Mouse (Mus musculus): ENCODE measurements around the gene Clasp1. TPM values are rescaled to one million over a fixed set of nuclear protein-coding genes. Genes with fewer than 3 reads are reported as not detected.
A peak's percentile ranks its signal among the peaks of the same experiment; 100 is the strongest.

Gene Clasp1
- polyA plus RNA-seq, 1 experiment from 2014 or later: 135 TPM

DNA sequence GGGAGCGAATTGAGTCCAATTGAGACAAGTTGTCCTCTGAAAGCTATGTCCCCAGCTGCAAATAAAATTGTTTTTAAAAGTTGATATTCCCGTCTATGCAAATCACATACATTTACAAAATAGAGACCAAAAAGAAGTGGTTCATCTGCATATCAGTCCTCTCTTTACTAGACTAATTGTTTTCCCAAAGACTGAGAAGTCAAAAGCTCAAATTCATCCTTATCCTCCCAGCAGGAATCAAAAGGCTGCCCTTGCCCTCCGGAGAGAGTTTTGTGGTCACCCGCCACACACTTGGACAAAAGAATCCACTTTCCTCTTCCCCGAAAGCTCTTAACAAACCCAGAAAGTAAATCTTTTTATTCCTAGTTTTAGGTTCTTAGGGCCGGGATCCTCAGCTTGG lies 236.6 kb downstream of the Clasp1 start:
- Histone ChIP-seq H3K9me3 (no peaks in the 10 kb centered on the region), H3K9ac (no peak overlapping the region), H3K36me3 (replicated peaks) (no peaks in the 10 kb centered on the region), H3K4me3 (no peak overlapping the region), H3K4me2 (no peak overlapping the region), H3K27me3 (replicated peaks) (peaks cover 13% of the 10 kb centered on the region), H3K27ac (no peak overlapping the region), H3K4me1 (peaks cover 12% of the 10 kb centered on the region)
- WGBS: 18% methylated on average over 6 of the region's 6 CpGs
- no peak for ATAC-seq (replicated peaks)

DNA sequence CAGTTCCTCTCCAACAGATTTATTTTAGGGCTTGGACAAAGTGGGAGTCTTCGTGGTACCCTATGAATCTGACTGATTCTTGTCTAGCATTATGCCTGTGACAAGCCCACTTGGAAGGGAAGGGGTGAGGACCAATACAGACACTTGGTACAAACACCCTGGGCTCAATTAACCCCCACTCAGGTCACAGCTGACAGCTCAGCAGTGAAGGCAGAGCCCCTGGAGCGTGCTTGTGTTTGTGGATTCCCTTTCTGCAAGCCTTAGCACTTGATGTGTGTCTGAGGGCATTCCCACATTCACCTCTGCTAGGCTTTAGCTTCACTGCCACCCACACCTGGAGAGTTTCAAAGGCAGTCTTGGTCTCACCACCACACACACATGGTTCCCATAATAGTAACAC lies 237.1 kb downstream of the Clasp1 start:
- ATAC-seq (replicated peaks): no peak
- Histone ChIP-seq H3K27me3 (replicated peaks) (peaks cover 13% of the 10 kb centered on the region), H3K36me3 (replicated peaks) (no peaks in the 10 kb centered on the region), H3K9me3 (no peaks in the 10 kb centered on the region), H3K4me1 (peaks cover 12% of the 10 kb centered on the region), H3K4me2 (no peak overlapping the region), H3K27ac (no peak overlapping the region), H3K9ac (no peak overlapping the region), H3K4me3 (no peak overlapping the region)
- WGBS: 50% methylated on average over 2 of the region's 2 CpGs

DNA sequence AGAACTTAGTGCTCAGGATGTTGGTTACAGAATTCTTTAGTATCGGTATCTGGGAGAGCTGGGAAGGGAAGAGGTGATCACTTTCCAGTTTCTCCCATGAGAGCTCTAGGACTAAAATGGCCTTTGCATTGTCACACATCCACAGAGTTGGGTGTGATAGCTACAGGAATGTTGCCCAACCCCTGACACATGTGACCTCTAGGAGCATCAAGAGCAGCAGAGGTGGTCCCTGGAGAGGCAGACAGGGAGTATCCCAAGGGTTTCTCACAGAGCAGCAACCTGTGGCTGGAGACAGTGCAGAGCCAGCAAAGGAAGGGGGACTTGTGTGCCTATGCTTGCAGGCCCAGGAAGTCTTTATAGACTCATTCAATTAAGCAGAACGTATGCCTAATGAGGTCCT lies 237.6 kb downstream of the Clasp1 start:
- no peak for ATAC-seq (replicated peaks)
- no peaks in the 10 kb centered on the region for H3K9me3 ChIP-seq
- H3K27me3 ChIP-seq (replicated peaks): peaks cover 13% of the 10 kb centered on the region

DNA sequence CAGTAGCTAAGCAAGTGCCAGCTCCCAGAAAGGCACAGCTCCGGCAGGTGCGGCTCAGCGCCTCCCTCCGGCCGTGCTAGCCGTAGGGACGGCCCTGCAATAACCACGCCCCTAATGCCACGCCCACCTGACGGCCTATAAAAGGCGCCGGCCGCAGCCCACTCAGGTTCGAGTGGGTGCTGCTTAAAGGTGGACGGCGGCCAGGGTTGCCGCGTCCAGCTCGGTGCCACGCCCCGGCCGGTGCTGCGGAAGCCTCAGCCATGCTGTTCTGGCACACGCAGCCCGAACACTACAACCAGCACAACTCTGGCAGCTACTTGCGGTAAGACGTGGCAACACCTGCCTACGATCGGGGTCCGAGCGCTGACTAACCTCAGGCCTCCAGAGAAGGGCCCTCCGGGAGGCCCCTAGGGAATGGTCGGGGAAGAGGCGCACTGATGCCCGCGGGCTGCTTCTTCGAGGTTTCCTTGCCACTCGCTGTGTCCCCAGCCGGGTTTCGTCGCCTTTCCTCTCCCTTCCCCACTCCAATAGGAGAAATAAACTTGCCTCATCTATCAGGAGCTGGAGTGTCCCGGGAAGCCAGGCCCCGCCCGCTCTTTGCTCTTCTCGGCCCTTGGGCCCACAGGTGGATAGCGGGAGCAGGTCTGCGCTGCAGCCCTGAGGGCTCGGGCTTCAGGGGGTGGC lies 239.1 kb downstream of the Clasp1 start, which contains the start of gene Tfcp2l1:
TSS of gene Tfcp2l1 (plus strand) at position 165 of the 684 bp plus-strand sequence.
- Histone ChIP-seq H3K4me1 (peaks cover 12% of the 10 kb centered on the region), H3K27me3 (replicated peaks) (peaks cover 13% of the 10 kb centered on the region), H3K9me3 (no peaks in the 10 kb centered on the region), H3K4me2 (peak within 1 kb of the TSS; percentile 99), H3K36me3 (replicated peaks) (no peaks in the 10 kb centered on the region), H3K9ac (peak within 1 kb of the TSS; percentile 58), H3K27ac (no peak within 1 kb of the TSS), H3K4me3 (peak within 1 kb of the TSS; percentile 52)
- WGBS: under 1% methylated on average over 48 of the region's 48 CpGs
- ATAC-seq (replicated peaks): peak; percentile 91

More for the DNA sequence above, 237.6 kb downstream of the Clasp1 start:
- H3K9ac ChIP-seq: no peak overlapping the region
- H3K4me2 ChIP-seq: no peak overlapping the region
- H3K4me1 ChIP-seq: peaks cover 12% of the 10 kb centered on the region
- H3K27ac ChIP-seq: no peak overlapping the region
- no peaks in the 10 kb centered on the region for H3K36me3 ChIP-seq (replicated peaks)
- WGBS: 79% methylated on average over 2 of the region's 2 CpGs
- H3K4me3 ChIP-seq: no peak overlapping the region

DNA sequence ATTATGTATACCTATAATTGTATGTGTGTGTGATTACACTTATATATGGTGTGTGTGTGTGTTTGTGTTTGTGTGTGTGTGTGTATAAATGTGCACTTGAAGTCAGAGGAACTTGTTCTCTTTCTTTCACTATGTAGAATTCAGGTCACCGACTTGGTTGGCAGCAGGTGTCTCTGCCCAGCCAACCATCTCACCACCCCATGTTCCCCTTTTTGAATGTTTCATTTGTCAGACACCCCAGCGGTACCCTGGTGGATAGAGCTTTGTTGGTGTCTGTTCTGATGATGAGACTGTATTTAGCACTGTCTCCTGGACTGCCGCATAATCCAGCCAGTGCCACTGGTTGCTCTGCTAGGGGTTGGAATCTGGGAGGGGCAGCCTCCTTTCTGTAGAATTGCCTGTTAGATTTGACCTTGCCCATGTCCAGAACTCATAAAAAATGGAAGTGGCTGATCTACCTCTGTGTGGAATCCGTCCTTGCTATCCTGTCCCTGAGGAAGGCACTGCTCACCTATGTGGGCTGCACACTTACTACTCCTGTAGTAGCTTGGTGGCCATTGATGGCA lies 244.6 kb downstream of the Clasp1 start:
- Histone ChIP-seq H3K27ac (no peak overlapping the region), H3K9me3 (no peaks in the 10 kb centered on the region), H3K36me3 (replicated peaks) (no peaks in the 10 kb centered on the region), H3K27me3 (replicated peaks) (peaks cover 3% of the 10 kb centered on the region), H3K4me3 (no peak overlapping the region), H3K4me2 (no peak overlapping the region), H3K4me1 (peaks cover under 1% of the 10 kb centered on the region), H3K9ac (no peak overlapping the region)
- whole genome bisulfite sequencing: 82% methylated on average over 4 of the region's 4 CpGs
- ATAC-seq (replicated peaks): no peak

DNA sequence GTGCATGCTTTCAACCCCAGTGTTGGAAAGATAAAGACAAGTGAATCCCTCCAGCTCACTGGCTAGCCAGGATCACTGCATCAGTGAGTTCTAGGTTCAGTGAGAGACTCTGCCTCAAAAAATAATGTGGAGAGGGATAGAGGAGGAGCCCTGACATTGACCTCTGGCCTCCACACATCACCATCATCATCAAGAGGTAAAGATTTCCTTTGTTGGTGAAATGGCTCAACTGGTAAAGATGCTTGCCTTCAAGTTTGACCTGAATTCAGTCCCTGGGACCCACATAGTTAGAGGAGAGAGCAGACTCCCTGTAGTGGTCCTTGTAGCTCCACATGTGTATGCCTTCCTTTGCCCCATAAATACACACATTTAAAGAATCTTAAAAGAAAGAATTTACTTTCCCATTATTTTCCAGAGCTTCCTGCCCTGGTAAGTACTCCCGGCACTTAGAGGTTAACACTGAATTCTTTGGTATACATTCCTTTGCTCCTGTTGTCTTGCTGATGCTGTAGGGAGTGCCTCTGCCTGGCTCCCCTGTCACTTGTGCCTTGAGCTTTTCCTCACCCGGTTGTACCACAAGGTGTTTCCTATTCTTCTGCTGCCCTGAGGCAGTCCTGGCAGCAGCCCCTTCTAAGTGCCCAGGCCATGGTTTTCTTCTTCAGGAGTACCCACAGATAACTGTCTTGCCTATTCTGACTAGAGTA lies 253.6 kb downstream of the Clasp1 start:
- H3K4me3 ChIP-seq: no peak overlapping the region
- H3K27me3 ChIP-seq (replicated peaks): no peaks in the 10 kb centered on the region
- no peak for ATAC-seq (replicated peaks)
- no peak overlapping the region for H3K27ac ChIP-seq
- WGBS: 71% methylated on average over 2 of the region's 2 CpGs
- no peaks in the 10 kb centered on the region for H3K36me3 ChIP-seq (replicated peaks)
- no peak overlapping the region for H3K4me2 ChIP-seq
- H3K9ac ChIP-seq: no peak overlapping the region
- no peaks in the 10 kb centered on the region for H3K4me1 ChIP-seq
- H3K9me3 ChIP-seq: no peaks in the 10 kb centered on the region

DNA sequence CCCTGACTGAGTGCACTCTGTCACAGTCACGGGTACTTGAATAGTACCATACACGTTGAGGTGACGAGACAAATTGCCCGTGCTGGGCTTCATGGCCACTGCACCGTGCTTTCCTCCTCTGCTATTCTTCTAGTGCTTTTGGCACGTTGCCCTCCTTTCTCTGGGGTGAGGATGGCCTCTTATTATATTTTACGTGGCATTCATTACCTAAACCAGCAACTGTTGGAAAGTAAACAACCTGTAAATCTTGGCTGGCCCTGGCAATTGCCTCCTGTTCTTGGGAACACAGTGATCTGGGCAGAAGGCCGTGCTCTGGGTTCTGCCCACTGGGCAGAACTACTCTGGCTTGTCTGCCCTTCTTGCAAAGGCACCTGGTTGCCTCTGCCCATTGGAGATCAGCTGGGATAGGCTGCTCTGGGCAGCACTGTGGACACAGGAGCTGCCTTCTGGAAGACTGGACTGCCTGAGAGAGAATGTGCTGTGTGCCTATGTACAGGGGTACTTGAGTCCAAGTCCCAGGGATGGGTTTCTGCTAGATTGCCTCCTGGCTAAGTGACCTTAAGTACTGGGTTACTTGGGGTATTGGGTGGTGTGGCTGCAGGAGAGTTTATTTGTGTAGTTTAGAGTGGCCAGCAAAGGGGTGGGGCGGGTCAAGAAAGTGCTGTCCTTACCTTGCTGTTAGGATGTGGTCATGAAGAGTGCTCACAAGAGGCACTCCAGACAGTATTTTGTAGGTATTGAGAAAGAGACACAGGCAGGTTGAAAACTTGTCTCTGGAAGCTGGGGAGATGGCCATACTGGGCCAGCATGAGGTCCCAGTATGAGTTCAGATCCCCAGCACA lies 254.5 kb downstream of the Clasp1 start:
- H3K4me2 ChIP-seq: no peak overlapping the region
- no peak overlapping the region for H3K4me3 ChIP-seq
- H3K4me1 ChIP-seq: no peaks in the 10 kb centered on the region
- H3K36me3 ChIP-seq (replicated peaks): no peaks in the 10 kb centered on the region
- no peaks in the 10 kb centered on the region for H3K27me3 ChIP-seq (replicated peaks)
- WGBS: 57% methylated on average over 9 of the region's 9 CpGs
- no peaks in the 10 kb centered on the region for H3K9me3 ChIP-seq
- no peak for ATAC-seq (replicated peaks)
- H3K9ac ChIP-seq: no peak overlapping the region
- H3K27ac ChIP-seq: no peak overlapping the region

DNA sequence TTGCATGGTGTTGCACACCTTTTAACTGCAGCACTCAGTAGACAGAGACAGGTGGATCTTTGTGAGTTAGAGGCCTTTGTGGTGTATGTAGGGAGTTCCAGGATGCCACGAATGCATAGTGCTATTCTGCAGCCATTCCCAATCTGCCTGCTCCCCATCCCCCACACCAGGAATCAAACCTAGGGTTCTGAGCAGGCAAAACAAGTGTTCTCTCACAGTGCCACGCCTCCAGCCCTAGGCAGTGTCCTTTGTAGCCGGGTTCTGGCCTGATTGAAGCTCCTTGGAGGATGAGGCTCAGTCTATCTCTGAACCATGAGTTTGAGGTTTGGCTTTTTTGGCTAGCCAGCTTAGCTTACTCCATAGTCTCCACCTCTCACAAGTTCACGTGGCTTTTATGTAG lies 256.8 kb downstream of the Clasp1 start:
- Histone ChIP-seq H3K36me3 (replicated peaks) (no peaks in the 10 kb centered on the region), H3K27me3 (replicated peaks) (no peaks in the 10 kb centered on the region), H3K9ac (no peak overlapping the region), H3K27ac (no peak overlapping the region), H3K4me3 (no peak overlapping the region), H3K4me1 (no peaks in the 10 kb centered on the region), H3K9me3 (no peaks in the 10 kb centered on the region), H3K4me2 (no peak overlapping the region)
- no peak for ATAC-seq (replicated peaks)
- 63% methylated on average over 4 of the region's 4 CpGs for WGBS

DNA sequence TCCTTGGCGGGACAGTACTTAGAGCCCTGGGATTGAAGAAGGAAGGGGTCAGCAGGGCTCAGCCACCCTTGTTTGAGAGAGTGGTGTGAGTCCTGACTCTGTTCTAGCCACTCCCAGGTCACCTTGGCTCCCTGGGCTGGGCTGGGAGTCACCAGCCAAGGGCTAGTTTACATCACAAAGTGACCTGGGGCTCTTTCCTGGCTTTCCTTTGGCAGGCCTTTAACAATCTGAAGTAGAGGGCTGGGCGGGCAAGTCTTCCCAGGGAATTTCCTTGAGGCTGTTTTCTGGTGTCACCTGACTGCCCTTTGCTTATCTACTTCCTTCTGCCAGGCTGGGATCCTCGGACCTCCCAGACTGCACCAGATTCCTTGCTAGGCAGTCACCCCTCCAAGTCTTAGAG lies 259.2 kb downstream of the Clasp1 start:
- Histone ChIP-seq H3K36me3 (replicated peaks) (no peaks in the 10 kb centered on the region), H3K4me2 (no peak overlapping the region), H3K4me3 (no peak overlapping the region), H3K4me1 (no peaks in the 10 kb centered on the region), H3K27ac (no peak overlapping the region), H3K9ac (no peak overlapping the region), H3K9me3 (no peaks in the 10 kb centered on the region), H3K27me3 (replicated peaks) (no peaks in the 10 kb centered on the region)
- WGBS: 41% methylated on average over 3 of the region's 3 CpGs
- no peak for ATAC-seq (replicated peaks)

DNA sequence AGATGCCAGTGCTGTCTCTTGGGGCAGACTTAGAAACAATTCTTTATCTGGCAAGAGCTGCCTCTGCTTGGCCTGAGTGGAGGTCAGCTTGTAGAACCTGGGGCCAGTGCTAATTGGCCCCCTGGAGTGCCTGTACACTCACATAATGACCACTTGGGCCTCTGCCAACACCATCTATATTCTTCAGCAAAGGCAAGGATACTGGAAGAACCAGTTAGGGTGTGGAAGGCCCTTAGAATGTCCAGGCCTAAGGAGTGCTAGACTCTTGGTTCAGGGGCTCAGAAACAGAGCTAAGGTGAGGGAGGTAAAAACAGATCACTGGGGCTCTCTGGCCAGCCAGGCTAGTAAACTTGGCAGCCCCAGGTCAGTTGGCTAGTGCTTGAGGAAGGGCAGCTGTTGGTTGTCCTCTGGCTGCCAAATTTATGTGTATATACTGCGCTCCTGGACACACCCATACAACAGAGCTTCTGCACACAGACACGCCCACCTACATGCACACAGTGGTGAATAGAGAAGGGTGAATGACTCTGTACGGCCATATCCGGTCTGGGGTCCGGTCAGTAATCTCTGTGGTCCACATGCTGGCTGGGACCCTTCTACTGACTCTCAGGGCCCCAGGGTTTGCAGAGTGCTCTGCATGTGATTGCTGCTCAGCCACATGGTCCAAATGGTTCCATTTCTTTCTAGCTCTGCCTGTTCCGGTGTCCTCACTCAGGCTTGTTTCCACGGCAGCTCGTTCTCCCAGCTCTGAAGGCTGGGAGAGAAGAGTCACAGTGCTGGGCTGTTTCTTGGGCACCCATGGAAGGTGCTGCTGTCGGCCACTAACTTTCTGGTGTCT lies 261.3 kb downstream of the Clasp1 start:
- Histone ChIP-seq H3K36me3 (replicated peaks) (no peaks in the 10 kb centered on the region), H3K27me3 (replicated peaks) (no peaks in the 10 kb centered on the region), H3K27ac (no peak overlapping the region), H3K4me2 (no peak overlapping the region), H3K4me1 (no peaks in the 10 kb centered on the region), H3K9me3 (no peaks in the 10 kb centered on the region), H3K9ac (no peak overlapping the region), H3K4me3 (no peak overlapping the region)
- 68% methylated on average over 9 of the region's 9 CpGs for WGBS
- ATAC-seq (replicated peaks): no peak

DNA sequence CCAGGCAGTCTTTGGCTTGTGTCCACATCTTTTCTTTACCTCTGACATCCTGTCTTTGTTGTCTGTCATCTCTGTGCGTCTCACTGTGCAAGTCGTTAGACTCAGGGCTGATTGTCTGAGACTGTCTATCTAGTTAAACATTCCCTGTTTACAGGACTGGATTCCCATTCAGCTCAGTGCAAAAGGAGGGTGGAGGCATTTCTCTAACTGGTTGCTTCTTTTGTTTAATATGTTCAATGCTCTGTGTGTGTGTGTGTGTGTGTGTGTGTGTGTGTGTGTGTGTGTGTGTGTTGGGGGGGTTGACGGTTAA lies 261.9 kb downstream of the Clasp1 start:
- Histone ChIP-seq H3K4me2 (no peak overlapping the region), H3K27me3 (replicated peaks) (no peaks in the 10 kb centered on the region), H3K27ac (no peak overlapping the region), H3K4me3 (no peak overlapping the region), H3K9ac (no peak overlapping the region), H3K36me3 (replicated peaks) (no peaks in the 10 kb centered on the region), H3K4me1 (no peaks in the 10 kb centered on the region), H3K9me3 (no peaks in the 10 kb centered on the region)
- 42% methylated on average over 3 of the region's 3 CpGs for WGBS
- no peak for ATAC-seq (replicated peaks)
